Mouse (Mus musculus) urinary bladder, postnatal 0 days (tissue): ENCODE data around the gene Slc9a7. TPM values are rescaled to one million over a fixed set of nuclear protein-coding genes. Genes with fewer than 3 reads are reported as not detected.

Experiments used
- polyA plus RNA-seq: library from polyadenylated mRNA; unstranded; fragments of >200 nt; fragmentation: Nextera tagmentation; extraction: Ambion mirVana; gene quantifications from 2 replicates; pipeline ENCODE4 v1.2.1, GENCODE M21; 2015

The Slc9a7 gene
- 0.95 and 1.3 TPM in 2 replicates for polyA plus RNA-seq

DNA sequence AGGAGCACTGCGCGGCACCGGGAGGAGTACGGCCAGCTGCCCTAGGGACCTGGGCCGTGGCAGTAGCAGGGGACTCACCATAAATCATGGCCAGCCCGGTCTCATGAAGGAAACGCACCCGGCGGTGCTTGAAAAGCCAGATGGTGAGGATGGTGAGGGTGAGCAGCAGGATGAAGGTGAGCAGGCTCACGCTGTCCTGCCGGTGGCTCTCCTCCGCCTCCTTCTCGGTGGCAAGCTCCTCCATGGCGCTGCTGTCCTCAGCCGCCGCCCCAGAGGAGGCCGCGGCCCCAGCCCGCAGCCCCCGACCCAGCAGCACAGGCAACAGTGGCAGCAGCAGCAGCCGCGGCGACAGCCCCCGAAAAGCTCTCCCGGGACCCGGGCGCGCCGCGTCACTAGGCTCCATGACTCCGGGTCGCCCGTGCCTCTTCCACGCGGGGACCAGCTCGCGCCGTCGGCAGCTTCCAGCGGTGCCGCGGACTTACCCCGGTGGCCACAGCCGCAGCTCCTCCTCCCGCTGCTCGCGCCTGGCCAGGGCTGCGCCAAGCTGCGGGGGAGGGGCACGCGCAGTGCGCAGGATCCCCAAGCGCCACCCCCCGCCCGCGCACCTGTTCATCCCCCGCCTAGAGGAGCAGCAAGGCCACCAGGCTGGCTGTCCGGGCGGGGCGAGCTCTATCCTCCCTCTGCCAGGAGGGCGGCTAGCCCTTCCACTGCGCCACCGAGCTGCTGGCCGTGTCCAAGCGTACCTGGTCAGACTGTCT, at the start of gene Slc9a7:
Gene Slc9a7 (minus strand): TSS at position 526 of the 758 bp plus-strand sequence.

DNA sequence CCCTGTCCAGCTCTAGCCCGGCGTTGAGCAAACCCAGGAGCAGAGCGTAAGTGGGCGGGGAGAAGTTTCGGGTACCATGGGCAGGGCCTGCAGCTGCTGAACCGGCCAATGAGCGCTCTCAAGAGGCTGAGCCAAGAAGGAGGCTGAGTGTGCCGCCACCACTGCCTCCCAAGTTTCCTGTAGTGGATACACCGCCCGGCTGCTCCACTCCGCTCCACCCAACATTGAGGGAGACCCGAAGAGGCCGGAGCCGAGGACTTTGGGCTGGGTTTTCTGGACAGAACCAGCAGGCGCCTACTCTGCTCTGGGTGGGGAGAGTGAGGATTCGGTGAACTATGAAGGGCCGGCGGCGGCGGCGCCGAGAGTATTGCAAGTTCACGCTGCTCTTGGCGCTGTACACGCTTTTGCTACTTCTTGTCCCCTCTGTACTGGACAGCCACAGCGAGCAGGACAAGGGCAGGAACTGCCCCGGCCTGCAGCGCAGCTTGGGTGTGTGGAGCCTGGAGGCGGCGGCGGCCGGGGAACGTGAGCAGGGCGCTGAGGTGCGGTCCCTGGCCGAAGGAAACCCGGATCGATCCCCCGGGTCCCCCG, 232.1 kb downstream of the Slc9a7 start, which contains the start of gene Chst7:
Gene Chst7 (plus strand): TSS at position 180 of the 591 bp plus-strand sequence.

Other genes starting within 250 kb of the Slc9a7 start
- gene Chst7, start 232.2 kb downstream of the Slc9a7 start, polyA plus RNA-seq: 3.6 and 4.3 TPM in 2 replicates
- 11.9 and 13.7 TPM in 2 replicates for gene Rp2, start 72.7 kb upstream of the Slc9a7 start, polyA plus RNA-seq
- 3.9 and 5.4 TPM in 2 replicates for gene Jade3, start 133.9 kb upstream of the Slc9a7 start, polyA plus RNA-seq